Mouse (Mus musculus) CH12.LX (cell line): Measurements from ENCODE around the gene Tspear. TPM values are rescaled to one million over a fixed set of nuclear protein-coding genes. Genes with fewer than 3 reads are reported as not detected.

Experiments
- DNase-seq: peaks from one replicate; pipeline ENCODE4 v3.0.0-alpha.2; 2013; ENCODE audit errors: extremely low read depth
- H3K27ac ChIP-seq: 2 replicates; pipeline ENCODE4 v1.5.1; 2012; ENCODE audit warnings: low read depth, mild to moderate bottlenecking, control low read depth, moderate library complexity; ENCODE audit not compliant: insufficient read depth
- H3K27me3 ChIP-seq: replicated peaks from 2 replicates; pipeline ENCODE3; 2012; ENCODE audit warnings: inconsistent platforms
- H3K36me3 ChIP-seq, 2 experiments: replicated peaks in 1 of 2; 2 replicates each; pipeline versions ENCODE3 to v1.6.1; 2012; ENCODE audit warnings: inconsistent platforms in 1 of 2, low read length in 1 of 2, mild to moderate bottlenecking in 1 of 2, mixed read lengths in 1 of 2, moderate library complexity in 1 of 2; ENCODE audit not compliant: control insufficient read depth in 1 of 2, insufficient read depth in 1 of 2
- H3K4me1 ChIP-seq, 2 experiments: 2 replicates each; pipeline ENCODE4 v1.6.1; 2012; ENCODE audit warnings: inconsistent platforms in 1 of 2, moderate library complexity in 1 of 2; ENCODE audit not compliant: insufficient read depth in 2 of 2, control insufficient read depth in 1 of 2
- H3K4me2 ChIP-seq: 2 replicates; pipeline ENCODE4 v1.6.1; 2012; ENCODE audit warnings: low read depth, mild to moderate bottlenecking, control low read depth; ENCODE audit not compliant: poor library complexity, insufficient read depth, severe bottlenecking
- H3K4me3 ChIP-seq, 3 experiments: fragments of 150-350 bp in 1 of 3; sonication (generic) in 1 of 3; replicated peaks in 1 of 3; 2 replicates each; pipeline versions ENCODE3 to v1.5.1; 2011 to 2012; ENCODE audit warnings: low read depth in 2 of 3, low read length in 2 of 3, mild to moderate bottlenecking in 2 of 3, moderate library complexity in 2 of 3, control low read depth in 1 of 3, improper control_type of control experiment in 1 of 3, inconsistent platforms in 1 of 3, mixed read lengths in 1 of 3; ENCODE audit not compliant: poor library complexity in 1 of 3
- H3K79me2 ChIP-seq: replicated peaks from 2 replicates; pipeline ENCODE4 v1.6.1; 2012; ENCODE audit warnings: mild to moderate bottlenecking, moderate library complexity; ENCODE audit not compliant: control insufficient read depth, poor library complexity, insufficient read depth, severe bottlenecking; ENCODE audit errors: extremely low read depth
- H3K9ac ChIP-seq: 2 replicates; pipeline ENCODE4 v1.6.1; 2012; ENCODE audit warnings: low read depth, mild to moderate bottlenecking, control low read depth, moderate library complexity; ENCODE audit not compliant: insufficient read depth
- H3K9me3 ChIP-seq: replicated peaks from 2 replicates; pipeline ENCODE3; 2012; ENCODE audit warnings: low read length, inconsistent platforms, mixed read lengths
- BHLHE40 ChIP-seq: IDR thresholded peaks from 2 replicates; pipeline ENCODE4 v1.6.1; 2011; ENCODE audit warnings: mild to moderate bottlenecking, low read depth, low read length, improper control_type of control experiment
- CHD2 ChIP-seq: IDR thresholded peaks from 2 replicates; pipeline ENCODE4 v1.6.1; 2011; ENCODE audit warnings: low read length, improper control_type of control experiment
- CTCF ChIP-seq, 2 experiments: IDR thresholded peaks in 1 of 2; conservative IDR thresholded peaks in 1 of 2; 2 replicates each; pipeline ENCODE4 v1.5.1; 2011 to 2012; ENCODE audit warnings: low read depth in 2 of 2, low read length in 2 of 2, improper control_type of control experiment in 1 of 2, inconsistent platforms in 1 of 2, mild to moderate bottlenecking in 1 of 2, moderate library complexity in 1 of 2
- E2F4 ChIP-seq: IDR thresholded peaks from 2 replicates; pipeline ENCODE4 v1.6.1; 2011; ENCODE audit warnings: low read depth, low read length, improper control_type of control experiment; ENCODE audit not compliant: insufficient replicate concordance
- ELF1 ChIP-seq: IDR thresholded peaks from 2 replicates; pipeline ENCODE4 v1.6.1; 2014; ENCODE audit warnings: low read depth, mild to moderate bottlenecking, inconsistent platforms, low read length, improper control_type of control experiment
- GABPA ChIP-seq: IDR thresholded peaks from 2 replicates; pipeline ENCODE4 v1.6.1; 2012; ENCODE audit warnings: low read depth, low read length, improper control_type of control experiment, inconsistent platforms; ENCODE audit not compliant: insufficient replicate concordance
- HCFC1 ChIP-seq: IDR thresholded peaks from 2 replicates; pipeline ENCODE4 v1.6.1; 2012; ENCODE audit warnings: low read depth, mild to moderate bottlenecking, inconsistent platforms, low read length, improper control_type of control experiment
- JUN ChIP-seq: IDR thresholded peaks from 2 replicates; pipeline ENCODE4 v1.6.1; 2011; ENCODE audit warnings: low read depth, mild to moderate bottlenecking, low read length, improper control_type of control experiment, moderate library complexity; ENCODE audit not compliant: insufficient read depth
- JUND ChIP-seq: conservative IDR thresholded peaks from 2 replicates; pipeline ENCODE4 v1.6.1; 2011; ENCODE audit warnings: low read depth, low read length, improper control_type of control experiment
- KAT2A ChIP-seq: IDR thresholded peaks from 2 replicates; pipeline ENCODE4 v1.6.1; 2012; ENCODE audit warnings: low read length, improper control_type of control experiment, inconsistent platforms; ENCODE audit not compliant: insufficient replicate concordance
- MAX ChIP-seq: IDR thresholded peaks from 2 replicates; pipeline ENCODE4 v1.6.1; 2011; ENCODE audit warnings: low read length, improper control_type of control experiment
- MYC ChIP-seq: IDR thresholded peaks from 2 replicates; pipeline ENCODE4 v1.6.1; 2011; ENCODE audit warnings: low read depth, mild to moderate bottlenecking, improper control_type of control experiment, low read length
- POLR2AphosphoS2 ChIP-seq: IDR thresholded peaks from 2 replicates; pipeline ENCODE4 v1.6.1; 2011; ENCODE audit warnings: low read depth, low read length, improper control_type of control experiment
- SMC3 ChIP-seq: IDR thresholded peaks from 2 replicates; pipeline ENCODE4 v1.6.1; 2011; ENCODE audit warnings: low read depth, low read length, improper control_type of control experiment
- UBTF ChIP-seq: IDR thresholded peaks from 2 replicates; pipeline ENCODE4 v1.6.1; 2012; ENCODE audit warnings: low read depth, mild to moderate bottlenecking, inconsistent platforms, low read length, improper control_type of control experiment, moderate library complexity
- USF2 ChIP-seq: conservative IDR thresholded peaks from 2 replicates; pipeline ENCODE4 v1.6.1; 2011; ENCODE audit warnings: low read depth, low read length, improper control_type of control experiment
- ZKSCAN1 ChIP-seq: IDR thresholded peaks from 2 replicates; pipeline ENCODE4 v1.6.1; 2012; ENCODE audit warnings: low read depth, inconsistent platforms, low read length, improper control_type of control experiment, borderline replicate concordance
- dilution Hi-C: fragments of 300-500 bp; cut with MboI; formaldehyde crosslinking; loops from 2 replicates; pipeline ENCODE4 v1.14.3; 2020; ENCODE audit warnings: low sequenced_read_pairs; ENCODE audit not compliant: extremely low pct_unique_long_range_greater_than_20kb, extremely low pct_ligation_motif_present
- in situ Hi-C: fragments of 300-500 bp; cut with MboI; formaldehyde crosslinking; loops from 3 replicates; pipeline ENCODE4 v1.14.3; 2019; ENCODE audit warnings: low sequenced_read_pairs, low pct_ligation_motif_present, low pct_unique_long_range_greater_than_20kb, mixed read lengths
- polyA plus RNA-seq: library from polyadenylated mRNA; unstranded; fragments of >175 nt; gene quantifications from 2 replicates; pipeline ENCODE4 v1.2.1, GENCODE M21; 2012; ENCODE audit warnings: low read depth; ENCODE audit not compliant: insufficient read length
- total RNA-seq, 2 experiments: library from RNA; depleted of rRNA; stranded (reverse); fragments of 300-350 nt in 1 of 2; fragments of >200 nt in 1 of 2; gene quantifications; 2 replicates each; pipeline ENCODE4 v1.2.3; 2012 to 2014

Tspear gene
- total and polyA plus RNA-seq, 3 experiments, result 0.09 to 0.42 TPM; not detected in 1

GRCm38 (mm10) chr10:77902894-77903715 is 216.7 kb downstream of the Tspear start:
- Histone ChIP-seq H3K79me2 (no peaks in the 10 kb centered on the region), H3K27ac (no peak overlapping the region)
- no peak for TF ChIP-seq JUN
- no peak for TF ChIP-seq JUND
- TF ChIP-seq HCFC1, result no peak
- no peak for TF ChIP-seq ELF1
- TF ChIP-seq, all 38 proteins: peak for 0
- Histone ChIP-seq H3K4me1 (no peaks in the 10 kb centered on the region), H3K4me2 (no peak overlapping the region), H3K36me3 (no peaks in the 10 kb centered on the region), H3K9me3 (no peaks in the 10 kb centered on the region), H3K9ac (no peak overlapping the region), H3K4me3 (no peak overlapping the region), H3K27me3 (peaks cover 74% of the 10 kb centered on the region)
- dilution Hi-C loops, result no loop called here
- in situ Hi-C loops, result no loop called here
- DNase-seq, result no peak

GRCm38 (mm10) chr10:77912605-77913004 is 226.2 kb downstream of the Tspear start:
- Histone ChIP-seq H3K4me1 (peaks cover under 1 to 3% of the 10 kb centered on the region in 2 experiments; a peak in 2 of 4 replicates), H3K27me3 (peaks cover 85% of the 10 kb centered on the region), H3K4me3 (no peak overlapping the region), H3K79me2 (no peaks in the 10 kb centered on the region), H3K4me2 (no peak overlapping the region), H3K9ac (no peak overlapping the region)
- dilution Hi-C loops, result no loop called here
- TF ChIP-seq MAX (no peak), ZKSCAN1 (no peak), UBTF (no peak), MYC (no peak), GABPA (no peak), HCFC1 (no peak), BHLHE40 (no peak), SMC3 (no peak), CHD2 (no peak), JUND (no peak), CTCF (conservative IDR thresholded peaks at IDR 0.05 in 1 of 2, IDR thresholded peaks at IDR 0.05 in 1 of 2; ENCODE audit: low read depth in 2 of 2, low read length in 2 of 2) (no peak), USF2 (no peak), POLR2AphosphoS2 (no peak), KAT2A (no peak), E2F4 (no peak)
- TF ChIP-seq, all 38 proteins: peak for 0
- Histone ChIP-seq H3K27ac (no peak overlapping the region), H3K36me3 (no peaks in the 10 kb centered on the region), H3K9me3 (no peaks in the 10 kb centered on the region)
- in situ Hi-C loops, result no loop called here
- DNase-seq, result no peak
